Mouse (Mus musculus) liver, embryonic 16.5 days (tissue): ENCODE results near the gene Gprin3. TPM values are rescaled to one million over a fixed set of nuclear protein-coding genes. Genes with fewer than 3 reads are reported as not detected.
"Not testable (repeated sequence)": the region's sequence is repeated elsewhere in the genome, so short reads cannot be mapped to it uniquely, and the experiment has no call there.

ENCODE experiments used
- ATAC-seq: fragments of 200-750 bp; cut with Nextera tagmentation; 2 replicates; pipeline ENCODE4 v1.8.0; 2017; ENCODE audit warnings: low read depth, mild to moderate bottlenecking, moderate number of reproducible peaks, moderate library complexity
- H3K27ac ChIP-seq: fragments of 300-500 bp; sonication (generic); 2 replicates; pipeline ENCODE4 v1.5.1; 2014; ENCODE audit warnings: mild to moderate bottlenecking, low read length
- H3K27me3 ChIP-seq: fragments of 300-500 bp; sonication (generic); 2 replicates; pipeline ENCODE4 v1.6.1; 2014; ENCODE audit warnings: low read depth, low read length, mixed read lengths; ENCODE audit not compliant: control insufficient read depth, insufficient read depth
- H3K36me3 ChIP-seq: fragments of 300-500 bp; sonication (generic); 2 replicates; pipeline ENCODE4 v1.6.1; 2014; ENCODE audit warnings: mild to moderate bottlenecking; ENCODE audit not compliant: control insufficient read depth, insufficient read depth
- H3K4me1 ChIP-seq: fragments of 300-500 bp; sonication (generic); 2 replicates; pipeline ENCODE4 v1.6.1; 2014; ENCODE audit warnings: low read depth, low read length, mixed read lengths; ENCODE audit not compliant: control insufficient read depth
- H3K4me2 ChIP-seq: fragments of 300-500 bp; sonication (generic); 2 replicates; pipeline ENCODE4 v1.6.1; 2014; ENCODE audit warnings: low read depth, low read length, mixed read lengths
- H3K4me3 ChIP-seq: fragments of 300-500 bp; sonication (generic); 2 replicates; pipeline ENCODE4 v1.5.1; 2014; ENCODE audit warnings: low read depth, mild to moderate bottlenecking, low read length
- H3K9ac ChIP-seq: fragments of 300-500 bp; sonication (generic); 2 replicates; pipeline ENCODE4 v1.6.1; 2014; ENCODE audit warnings: low read depth, low read length
- H3K9me3 ChIP-seq: fragments of 300-500 bp; sonication (generic); replicated peaks from 2 replicates; pipeline ENCODE4 v1.6.1; 2016; ENCODE audit warnings: low read length; ENCODE audit not compliant: control insufficient read depth
- WGBS: fragments of 180-500 bp; shearing (Covaris S2); extraction: QIAGEN DNeasy Blood & Tissue Kit; methylation state at CpG from one replicate; pipeline ENCODE4 v1.1.7; 2014; ENCODE audit not compliant: insufficient replicate concordance; 5-methylcytosine and 5-hydroxymethylcytosine counted together
- polyA plus RNA-seq: library from polyadenylated mRNA; unstranded; fragments of >200 nt; fragmentation: Nextera tagmentation; extraction: Ambion mirVana; gene quantifications from 2 replicates; pipeline ENCODE4 v1.2.1, GENCODE M21; 2015

Gene Gprin3
- polyA plus RNA-seq, 1 experiment from 2014 or later, result 0.37 TPM

DNA sequence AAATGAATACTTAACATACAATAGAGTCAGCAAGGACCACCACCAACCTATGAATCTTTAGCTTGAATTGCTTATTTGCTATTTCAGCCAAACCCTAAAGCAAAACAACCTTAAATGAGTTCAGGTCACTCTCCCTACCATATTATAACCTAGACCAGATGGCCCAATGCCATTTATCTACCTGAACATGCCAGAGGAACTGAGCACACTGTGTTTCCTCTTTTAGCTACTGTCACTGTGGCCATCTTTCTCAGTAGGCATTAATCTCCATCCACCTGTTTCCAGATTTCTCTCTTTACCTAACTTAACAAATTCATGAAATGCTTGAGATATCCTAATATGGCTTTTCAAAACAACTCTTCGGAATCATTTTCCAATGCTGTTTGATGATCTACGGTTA, 114.9 kb downstream of the Gprin3 start:
- no peak overlapping the region for H3K4me2 ChIP-seq
- no peaks in the 10 kb centered on the region for H3K4me1 ChIP-seq
- 67% methylated on average over 2 of the region's 2 CpGs for WGBS
- H3K4me3 ChIP-seq, result no peak overlapping the region
- H3K9me3 ChIP-seq, result no peaks in the 10 kb centered on the region
- H3K36me3 ChIP-seq, result no peaks in the 10 kb centered on the region
- H3K27me3 ChIP-seq, result no peaks in the 10 kb centered on the region
- no peak for ATAC-seq
- H3K27ac ChIP-seq, result no peak overlapping the region
- H3K9ac ChIP-seq, result no peak overlapping the region

- not testable (repeated sequence) for H3K9ac ChIP-seq, H3K36me3 ChIP-seq, H3K27me3 ChIP-seq, ATAC-seq, H3K4me1 ChIP-seq, H3K27ac ChIP-seq, H3K9me3 ChIP-seq, H3K4me3 ChIP-seq, H3K4me2 ChIP-seq
- WGBS, result 63% methylated on average over 2 of the region's 2 CpGs
These were observed 121.7 kb downstream of the Gprin3 start for GRCm38 (mm10) chr6:59304235-59304942.

- no peaks in the 10 kb centered on the region for H3K27me3 ChIP-seq
- no peaks in the 10 kb centered on the region for H3K36me3 ChIP-seq
- H3K4me1 ChIP-seq, result no peaks in the 10 kb centered on the region
- no peak for ATAC-seq
- no peak overlapping the region for H3K4me2 ChIP-seq
- no peaks in the 10 kb centered on the region for H3K9me3 ChIP-seq
- WGBS, result 73% methylated on average over 1 of the region's 1 CpGs
- no peak overlapping the region for H3K9ac ChIP-seq
- H3K27ac ChIP-seq, result no peak overlapping the region
- H3K4me3 ChIP-seq, result no peak overlapping the region
These were observed 123.1 kb downstream of the Gprin3 start for GRCm38 (mm10) chr6:59303031-59303430.

Other genes starting within 250 kb of the Gprin3 start
- gene Tigd2, start 217.4 kb downstream of the Gprin3 start, polyA plus RNA-seq, result 3.3 and 3.5 TPM in 2 replicates